Mouse (Mus musculus) 416B (cell line): ENCODE measurements at regions not wholly inside any gene's neighbourhood (a gene's known extent, or its start where the extent isn't known, plus 50 kb on each side); places are given as distances from the start of the nearest gene placed in this dataset.

ENCODE experiments used
- DNase-seq: peaks from one replicate; pipeline ENCODE4 v3.0.0; 2011; ENCODE audit warnings: low read depth

- no peak for DNase-seq
Observed at GRCm38 (mm10) chr7:133521936-133522335, 80.0 kb downstream of the Tex36 start.

DNA sequence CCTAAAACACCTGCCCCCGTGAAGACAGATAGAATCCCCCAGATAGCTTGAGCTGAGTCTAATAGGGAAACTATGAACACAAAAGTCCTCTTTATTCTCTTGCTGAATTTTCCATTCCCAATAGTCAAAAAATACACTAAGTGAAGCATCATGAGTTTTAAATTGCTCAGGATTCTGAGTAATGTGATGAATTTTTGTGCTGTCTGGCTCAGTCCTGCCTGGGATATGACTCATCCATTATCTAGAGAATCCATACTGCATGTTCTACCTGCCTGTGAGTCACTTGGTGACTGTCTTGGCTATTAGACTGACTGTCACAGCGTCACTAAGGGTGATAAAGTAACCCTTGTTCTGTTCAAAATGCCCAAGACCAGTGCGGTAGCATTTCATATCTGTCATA, 83.0 kb downstream of the Tex36 start:
- peak; percentile 8 for DNase-seq

DNA sequence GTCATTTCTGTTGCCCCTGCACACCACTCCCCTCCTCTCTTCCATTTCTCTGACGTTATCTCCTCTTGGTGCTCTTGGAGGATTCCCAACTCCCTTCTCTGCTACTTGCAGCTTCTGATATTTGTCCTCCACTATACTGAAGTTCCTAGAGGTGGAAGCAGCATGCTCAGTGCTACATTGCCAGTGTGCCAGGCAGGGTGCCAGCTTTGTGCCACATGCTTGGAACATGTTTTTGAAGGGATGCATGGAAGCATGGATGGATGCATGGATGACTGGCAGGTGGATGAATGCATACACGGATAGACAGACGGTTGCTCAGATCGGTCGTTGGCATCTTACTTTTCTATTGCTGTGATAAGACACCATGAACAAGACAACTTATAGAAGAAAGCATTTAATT, 84.4 kb downstream of the Tex36 start:
- no peak for DNase-seq

- DNase-seq: no peak
Observed at GRCm38 (mm10) chr7:133510926-133511325, 91.0 kb downstream of the Tex36 start.

- no peak for DNase-seq
Observed at GRCm38 (mm10) chr7:133509486-133509885, 92.5 kb downstream of the Tex36 start.

GRCm38 (mm10) chr7:133508370-133509012, 93.5 kb downstream of the Tex36 start:
- DNase-seq: no peak

GRCm38 (mm10) chr7:133505628-133506027, 96.3 kb downstream of the Tex36 start:
- DNase-seq: no peak

- no peak for DNase-seq
Observed at GRCm38 (mm10) chr7:133503946-133504345, 98.0 kb downstream of the Tex36 start.

DNA sequence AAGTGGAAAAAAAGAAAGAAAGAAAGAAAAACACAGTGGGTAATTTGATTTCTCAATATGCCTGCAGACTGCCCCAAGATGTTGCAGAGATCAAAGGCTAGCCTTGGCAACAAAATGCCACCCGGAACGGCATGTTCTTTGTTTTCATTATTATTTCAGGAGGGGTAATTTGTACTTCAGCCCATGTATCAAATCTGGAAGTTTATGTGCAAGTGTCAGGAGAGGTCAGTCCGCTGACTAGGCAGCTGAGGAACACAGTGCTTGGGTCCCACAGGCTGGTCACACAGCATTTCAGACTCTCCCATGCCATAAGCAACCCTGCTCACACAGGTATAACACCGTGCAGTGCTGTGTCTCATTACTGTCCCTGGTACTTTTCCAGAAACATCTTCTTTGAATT, 99.2 kb downstream of the Tex36 start:
- DNase-seq: no peak

GRCm38 (mm10) chr7:133497551-133497950, 104.4 kb downstream of the Tex36 start:
- DNase-seq: no peak

DNA sequence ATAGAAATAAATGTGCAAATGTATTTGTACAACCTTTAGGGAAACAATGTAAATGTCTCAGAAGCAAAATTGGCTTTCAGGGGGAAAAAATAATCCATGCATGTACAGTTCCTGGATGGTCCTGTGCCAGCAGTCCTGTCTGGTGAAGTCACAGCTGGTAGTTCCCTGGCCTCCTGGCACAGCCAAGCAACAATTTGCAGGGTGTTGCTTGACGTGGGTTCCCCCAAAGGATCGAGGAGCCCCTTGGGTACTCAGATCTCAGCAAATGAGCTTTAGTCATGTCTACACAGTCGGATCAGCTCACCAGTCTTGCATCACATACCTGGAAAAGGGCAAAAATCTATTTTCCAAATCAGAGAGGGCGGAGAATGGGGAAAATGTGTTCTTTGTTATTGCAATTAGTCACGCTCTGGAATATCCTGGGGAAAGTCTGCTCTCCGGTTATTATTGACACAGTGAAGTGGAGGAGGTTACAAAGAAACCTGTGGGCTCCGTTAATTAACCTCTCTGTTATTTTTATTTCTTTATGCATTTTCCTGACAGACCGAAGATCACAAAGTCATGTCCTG, 106.9 kb downstream of the Tex36 start:
- no peak for DNase-seq

GRCm38 (mm10) chr7:133494256-133494981, 107.5 kb downstream of the Tex36 start:
- no peak for DNase-seq

- no peak for DNase-seq
Observed at GRCm38 (mm10) chr7:133492626-133493025, 109.3 kb downstream of the Tex36 start.

- no peak for DNase-seq
Observed at GRCm38 (mm10) chr7:133487887-133488630, 113.9 kb downstream of the Tex36 start.

- DNase-seq: no peak
Observed at GRCm38 (mm10) chr7:133484430-133484841, 117.5 kb downstream of the Tex36 start.

GRCm38 (mm10) chr7:133481529-133481928, 120.4 kb downstream of the Tex36 start:
- DNase-seq: no peak

DNA sequence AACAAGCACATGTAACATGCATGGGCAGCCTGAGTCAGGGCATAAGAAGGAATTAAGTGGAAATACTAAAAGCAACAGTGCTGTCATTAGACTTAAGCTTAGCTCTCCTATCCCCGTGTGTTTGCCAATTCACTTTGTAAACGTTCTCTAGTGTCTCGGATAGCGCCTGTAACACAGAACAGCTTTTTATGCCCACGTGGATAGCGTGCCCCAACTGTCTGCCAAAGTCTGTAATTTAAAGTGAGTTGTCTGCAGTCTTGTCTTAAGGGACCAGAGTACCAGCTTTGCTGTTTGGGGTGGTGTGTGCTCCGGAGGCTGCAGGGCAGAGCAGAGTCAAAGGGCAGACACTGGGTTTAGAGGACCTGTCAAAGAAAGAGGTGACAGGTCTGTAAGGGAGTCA, 122.3 kb downstream of the Tex36 start:
- no peak for DNase-seq

DNA sequence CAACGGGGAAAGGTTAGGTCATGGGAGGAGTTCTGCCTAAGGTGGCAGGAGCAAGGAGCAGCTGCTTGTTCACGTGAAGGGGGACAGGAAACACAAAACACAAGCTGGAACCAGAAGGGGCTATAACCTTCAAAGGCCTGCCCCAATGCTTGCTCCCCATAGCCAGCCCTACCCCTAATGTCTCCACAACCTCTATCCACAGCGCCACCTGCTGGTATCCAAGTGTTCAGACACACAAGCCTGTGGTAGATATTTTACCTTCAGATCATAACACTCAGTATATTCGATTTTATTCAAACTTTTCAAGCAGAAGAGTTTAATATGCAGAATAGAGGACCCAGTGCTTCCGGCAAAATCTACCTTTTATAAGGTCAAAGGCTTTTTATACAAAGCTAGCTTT, 124.0 kb downstream of the Tex36 start:
- DNase-seq: peak; percentile 30

DNA sequence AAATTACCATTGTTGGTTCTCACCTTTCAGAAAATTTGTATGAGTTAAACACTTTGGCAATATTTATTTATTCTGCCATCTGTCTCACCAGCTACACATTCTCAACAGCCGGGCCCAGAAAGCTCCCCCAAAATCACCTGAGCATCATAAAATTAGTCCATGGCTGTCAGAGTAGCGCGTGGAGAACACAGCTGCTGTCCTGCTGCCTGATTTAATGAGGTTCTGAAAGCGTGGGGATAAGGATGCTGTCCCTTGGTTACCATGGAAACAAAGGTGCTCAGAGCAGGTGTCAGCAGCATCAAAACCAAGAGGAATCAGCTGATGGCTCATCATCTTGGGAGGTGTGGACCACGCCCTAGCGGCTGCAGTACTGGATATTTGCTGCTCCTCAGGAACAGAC, 124.7 kb downstream of the Tex36 start:
- DNase-seq: no peak

- no peak for DNase-seq
Observed at GRCm38 (mm10) chr7:133471706-133472105, 130.3 kb downstream of the Tex36 start.

DNA sequence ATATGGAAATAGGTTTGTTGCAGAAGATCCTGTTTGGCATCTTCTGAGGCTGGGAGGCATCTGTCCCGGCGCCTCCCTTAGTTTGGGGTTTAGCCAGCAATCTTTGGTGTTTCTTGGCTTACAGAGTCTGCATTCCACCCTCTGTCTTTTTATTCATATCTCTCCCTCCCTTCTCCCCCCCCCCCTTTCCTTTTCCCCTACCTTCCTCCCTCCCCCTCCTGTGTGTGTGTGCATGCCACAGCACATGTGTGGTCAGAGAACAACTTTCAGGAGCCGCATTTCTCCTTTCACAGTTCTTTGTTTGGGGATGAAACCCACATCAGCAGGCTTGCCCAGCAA, 131.4 kb downstream of the Tex36 start:
- DNase-seq: no peak

- DNase-seq: no peak
Observed at GRCm38 (mm10) chr7:133469952-133470619, 131.9 kb downstream of the Tex36 start.
